Mouse (Mus musculus) retina, embryonic 14.5 days (tissue): ENCODE measurements around the gene Zkscan3.
"Not testable (repeated sequence)": the region's sequence is repeated elsewhere in the genome, so short reads cannot be mapped to it uniquely, and the experiment has no call there.

Source experiments
- DNase-seq: peaks from one replicate; pipeline ENCODE4 v3.0.0-alpha.2; 2015; ENCODE audit warnings: low spot score

The Zkscan3 gene

GRCm38 (mm10) chr13:21397486-21397885 lies 5.1 kb downstream of the Zkscan3 start:
- no peak for DNase-seq

GRCm38 (mm10) chr13:21396048-21396447 lies 6.5 kb downstream of the Zkscan3 start:
- not testable (repeated sequence) for DNase-seq

GRCm38 (mm10) chr13:21395623-21396022 lies 6.9 kb downstream of the Zkscan3 start:
- DNase-seq = no peak

DNA sequence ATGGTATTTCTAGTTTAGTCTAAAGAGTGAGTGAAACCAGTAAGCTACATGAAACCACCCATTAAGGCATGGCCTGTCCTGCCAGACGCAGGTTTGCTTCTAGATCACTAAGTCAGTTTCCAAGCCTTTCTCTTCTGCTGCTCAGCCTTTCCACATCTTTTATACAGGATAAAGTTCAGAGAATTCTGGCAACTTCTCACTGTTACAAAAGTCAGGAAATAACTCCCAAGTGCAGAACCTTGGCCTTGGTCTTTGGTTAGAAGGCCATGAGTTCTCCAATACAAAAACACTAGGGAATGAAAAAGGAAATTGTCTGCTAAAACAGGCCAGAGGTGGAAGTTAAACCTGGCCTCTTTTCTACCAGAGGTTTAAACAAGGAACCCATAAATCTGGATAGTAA lies 7.3 kb downstream of the Zkscan3 start:
- DNase-seq = no peak

DNA sequence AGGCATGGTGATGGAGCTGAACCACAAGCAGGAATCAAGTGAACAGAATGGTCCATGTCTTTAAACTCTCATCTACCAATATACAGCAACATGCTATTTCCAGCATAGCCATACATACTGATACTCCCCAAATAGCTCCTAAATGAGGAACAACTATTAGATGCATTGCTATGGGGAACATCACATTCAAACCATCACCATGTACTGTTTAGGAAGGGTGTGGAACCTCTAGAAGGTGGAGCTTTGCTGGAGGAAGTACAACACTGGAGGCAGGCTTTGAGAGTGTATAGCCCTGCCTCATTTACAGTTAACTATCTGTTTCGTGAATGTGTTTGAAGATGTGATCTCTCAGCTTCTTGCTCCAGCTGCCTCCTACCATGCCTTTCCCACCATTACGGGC lies 24.8 kb downstream of the Zkscan3 start:
- no peak for DNase-seq

DNA sequence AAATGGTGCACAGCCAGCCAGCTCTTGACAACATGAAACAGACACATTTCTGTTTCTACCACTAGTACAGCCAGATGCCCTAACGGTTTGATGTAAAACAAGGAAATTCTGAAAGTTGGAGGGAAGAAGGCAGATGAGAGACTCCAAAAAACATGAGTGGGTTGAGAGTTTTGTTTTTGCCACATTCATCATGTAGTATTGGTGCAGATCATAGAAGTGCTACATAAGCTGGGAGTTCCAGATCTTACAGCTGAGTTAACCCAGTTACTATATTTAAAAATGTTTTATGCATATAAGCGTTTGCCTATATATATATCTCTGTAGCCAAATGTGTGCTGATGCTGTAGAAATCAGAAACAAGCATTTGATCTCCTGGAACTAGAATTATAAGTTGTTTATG lies 29.9 kb downstream of the Zkscan3 start:
- DNase-seq = no peak

DNA sequence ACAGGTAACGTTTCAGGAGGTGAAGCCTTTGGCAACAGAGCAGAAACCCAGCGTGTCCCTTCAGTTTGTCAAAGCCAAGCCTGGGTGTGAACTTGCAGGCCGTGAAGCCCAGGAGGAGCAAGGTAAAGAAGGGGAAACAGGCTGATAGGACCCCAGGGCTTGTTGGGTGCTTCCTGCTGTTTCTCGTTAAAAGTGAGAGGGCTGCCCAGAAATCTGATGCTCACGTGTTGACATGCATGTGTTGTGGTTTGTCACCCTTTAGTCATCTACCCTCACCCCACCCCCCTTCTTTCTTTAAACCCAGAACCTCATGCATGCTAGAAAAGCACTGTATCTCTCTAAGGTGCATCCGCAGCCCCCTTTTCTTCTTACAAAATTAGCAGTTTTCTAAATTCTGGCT lies 35.9 kb downstream of the Zkscan3 start:
- no peak for DNase-seq

DNA sequence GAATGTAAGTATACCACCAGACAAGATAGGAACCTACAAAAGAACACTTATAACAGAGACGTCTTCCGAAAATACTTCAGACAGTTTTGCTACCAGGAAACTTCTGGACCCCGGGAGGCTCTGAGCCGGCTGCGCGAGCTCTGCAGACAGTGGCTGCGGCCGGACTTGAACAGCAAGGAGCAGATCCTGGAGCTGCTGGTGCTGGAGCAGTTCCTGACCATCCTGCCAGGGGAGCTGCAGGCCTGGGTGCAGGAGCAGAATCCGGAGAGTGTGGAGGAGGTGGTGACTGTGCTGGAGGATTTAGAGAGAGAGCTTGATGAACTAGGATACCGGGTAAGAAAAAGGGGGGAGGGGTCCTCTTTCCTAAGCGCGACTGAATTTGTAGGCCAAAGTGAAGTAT lies 38.8 kb downstream of the Zkscan3 start:
- no peak for DNase-seq

- peak; percentile 94 for DNase-seq
Observed at GRCm38 (mm10) chr13:21362621-21363248, 39.8 kb downstream of the Zkscan3 start, which contains the start of gene Zscan12. TSS of gene Zscan12 (plus strand) at chr13:21362820.

- no peak for DNase-seq
Observed at GRCm38 (mm10) chr13:21350593-21350992, 52.0 kb downstream of the Zkscan3 start.

DNA sequence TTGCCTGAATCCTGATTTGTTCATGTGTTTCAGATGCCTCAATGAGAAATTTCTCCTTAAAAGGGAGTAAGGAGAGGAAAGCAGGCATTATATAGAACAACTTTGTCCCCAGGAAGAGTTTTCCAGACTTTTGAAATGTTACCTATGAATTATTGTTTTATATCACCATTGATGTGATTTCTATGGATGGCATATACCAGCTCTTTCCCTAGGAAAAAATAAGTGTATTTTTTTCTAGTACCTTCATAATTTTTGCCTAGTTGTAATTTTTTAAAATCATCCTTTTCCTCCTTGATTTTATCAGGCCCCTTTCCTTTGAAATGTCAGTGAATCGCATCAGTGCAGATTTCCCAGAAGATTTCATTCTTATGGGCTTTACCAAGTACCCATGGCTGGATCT lies 55.9 kb downstream of the Zkscan3 start, which contains the start of gene Olfr1367:
Gene Olfr1367, plus strand, starts transcription at position 301 of the 400 bp plus-strand sequence.
- no peak for DNase-seq
